ENCODE assay signal across 23 mouse cellular contexts in genomic region chr9:7979153-7979916, GRCm38 (mm10). TPM values are rescaled to one million over a fixed set of nuclear protein-coding genes. Genes with fewer than 3 reads are reported as not detected.
DNase-seq lines count a peak whose midpoint lies in the region; ATAC-seq and TF ChIP-seq lines count a peak whose summit lies in the region.
"Had no signal": no experiment of that assay in that cellular context is flagged by ENCODE, and none has a peak within 500 bp of the region (broad histone marks: within the 10 kb centered on the region; RNA-seq: fewer than 3 reads in every experiment).

No protein-coding gene starts in this region.

- H3K27me3 ChIP-seq in liver, adult 2 months (ENCODE audit: control insufficient read depth, insufficient read depth, low read length) = no peaks in the 10 kb centered on the region
- H3K27me3 ChIP-seq in liver, postnatal 0 days (ENCODE audit: insufficient read depth, low read length) = no peaks in the 10 kb centered on the region
- H3K27me3 ChIP-seq in heart, embryonic 13.5 days (replicated peaks) = no peaks in the 10 kb centered on the region
- H3K27me3 ChIP-seq in forebrain, postnatal 0 days (ENCODE audit: insufficient read depth, low read length) = no peaks in the 10 kb centered on the region
- H3K27me3 ChIP-seq in midbrain, postnatal 0 days (ENCODE audit: insufficient read depth, low read length) = no peaks in the 10 kb centered on the region
- H3K27me3 ChIP-seq: forebrain, embryonic 13.5 days; liver, embryonic 12.5 days; lung, embryonic 15.5 days; midbrain, embryonic 13.5 days had no signal

- H3K4me3 ChIP-seq in liver, adult 2 months (ENCODE audit: insufficient read depth, low read depth, low read length) = no peak overlapping the region
- no peak overlapping the region for H3K4me3 ChIP-seq in liver, postnatal 0 days (ENCODE audit: low read depth, low read length)
- peak overlapping the region; percentile 24 for H3K4me3 ChIP-seq in heart, embryonic 13.5 days
- no peak overlapping the region for H3K4me3 ChIP-seq in forebrain, postnatal 0 days (ENCODE audit: low read depth, low read length)
- no peak overlapping the region for H3K4me3 ChIP-seq in midbrain, postnatal 0 days (ENCODE audit: low read depth, low read length)
- H3K4me3 ChIP-seq: forebrain, embryonic 13.5 days; hindbrain, embryonic 10.5 days; limb, embryonic 10.5 days; liver, embryonic 12.5 days; lung, embryonic 15.5 days; midbrain, embryonic 13.5 days; myocyte had no signal

- no peaks in the 10 kb centered on the region for H3K9me3 ChIP-seq in liver, postnatal 0 days (ENCODE audit: low read length)
- H3K9me3 ChIP-seq in heart, embryonic 13.5 days = no peaks in the 10 kb centered on the region
- H3K9me3 ChIP-seq in forebrain, postnatal 0 days (ENCODE audit: low read length) = no peaks in the 10 kb centered on the region
- no peaks in the 10 kb centered on the region for H3K9me3 ChIP-seq in midbrain, postnatal 0 days (ENCODE audit: low read length)
- H3K9me3 ChIP-seq: forebrain, embryonic 13.5 days; hindbrain, embryonic 10.5 days; limb, embryonic 10.5 days; liver, embryonic 12.5 days; lung, embryonic 15.5 days; midbrain, embryonic 13.5 days had no signal

- ATAC-seq in liver, postnatal 0 days = no peak
- ATAC-seq in heart, embryonic 13.5 days (ENCODE audit: extremely low read depth, insufficient number of reproducible peaks, low FRiP score, low TSS enrichment) = no peak
- ATAC-seq in forebrain, postnatal 0 days = no peak
- ATAC-seq in midbrain, postnatal 0 days (ENCODE audit: low FRiP score) = no peak
- ATAC-seq: activated CD4-positive, CD25-positive, alpha-beta regulatory T cell, adult 4 months; forebrain, embryonic 13.5 days; liver, embryonic 12.5 days; midbrain, embryonic 13.5 days had no signal

- TF ChIP-seq POLR2A in liver, adult 2 months (IDR thresholded peaks at IDR 0.05; ENCODE audit: extremely low read depth, insufficient read depth, low read length) = no peak

- TF ChIP-seq CTCF in liver, adult 2 months (IDR thresholded peaks at IDR 0.05; ENCODE audit: low read depth, low read length) = no peak
- TF ChIP-seq CTCF in liver, postnatal 0 days (IDR thresholded peaks at IDR 0.05; ENCODE audit: low read depth) = no peak
- TF ChIP-seq CTCF in forebrain, postnatal 0 days (IDR thresholded peaks at IDR 0.05; ENCODE audit: low read depth) = no peak
- no peak for TF ChIP-seq CTCF in midbrain, postnatal 0 days (IDR thresholded peaks at IDR 0.05)

- TF ChIP-seq EP300 in liver, postnatal 0 days (IDR thresholded peaks at IDR 0.05; ENCODE audit: low read depth) = no peak

- H3K9ac ChIP-seq in liver, adult 2 months (ENCODE audit: low read depth, low read length) = no peak overlapping the region
- no peak overlapping the region for H3K9ac ChIP-seq in liver, postnatal 0 days (replicated peaks)
- H3K9ac ChIP-seq in heart, embryonic 13.5 days = peak overlapping the region; percentile 52
- H3K9ac ChIP-seq in forebrain, postnatal 0 days = no peak overlapping the region
- no peak overlapping the region for H3K9ac ChIP-seq in midbrain, postnatal 0 days (replicated peaks; ENCODE audit: low read length, poor library complexity, severe bottlenecking)
- H3K9ac ChIP-seq: forebrain, embryonic 13.5 days; liver, embryonic 12.5 days; lung, embryonic 15.5 days; midbrain, embryonic 13.5 days had no signal

- H3K36me3 ChIP-seq in liver, adult 2 months (ENCODE audit: control insufficient read depth, insufficient read depth, low read length) = peaks cover 3% of the 10 kb centered on the region; the same call in 1 of the 2 replicates
- no peaks in the 10 kb centered on the region for H3K36me3 ChIP-seq in liver, postnatal 0 days (replicated peaks; ENCODE audit: insufficient read depth, low read length)
- peaks cover 49% of the 10 kb centered on the region for H3K36me3 ChIP-seq in heart, embryonic 13.5 days
- H3K36me3 ChIP-seq in forebrain, postnatal 0 days (ENCODE audit: insufficient read depth) = no peaks in the 10 kb centered on the region
- no peaks in the 10 kb centered on the region for H3K36me3 ChIP-seq in midbrain, postnatal 0 days (ENCODE audit: insufficient read depth, low read length)
- H3K36me3 ChIP-seq: liver, embryonic 12.5 days; midbrain, embryonic 13.5 days had no signal

- intact Hi-C loops in heart, postnatal 14 days (cut with DNase I) = no loop called here

- peak; percentile 27 to 57 for DNase-seq in heart, adult 18-20 months
- no peak for DNase-seq in heart, postnatal 14 days
- DNase-seq in liver, adult 2 months (ENCODE audit: extremely low read depth, low read depth, low spot score) = no peak
- no peak for DNase-seq in liver, postnatal 0 days
- no peak for DNase-seq in forebrain, postnatal 0 days
- DNase-seq in midbrain, postnatal 0 days (ENCODE audit: low spot score) = no peak
- DNase-seq: adrenal gland, postnatal 36 days; B cell, adult 2 months; cerebellum, adult 8-10 months; gastrocnemius, postnatal 10 days; kidney, adult 18-20 months; kidney, postnatal 4 days; thymus, postnatal 36 days had no signal

- H3K4me2 ChIP-seq in liver, postnatal 0 days (ENCODE audit: low read depth, low read length) = no peak overlapping the region
- H3K4me2 ChIP-seq in heart, embryonic 13.5 days = peak overlapping the region; percentile 57
- H3K4me2 ChIP-seq in forebrain, postnatal 0 days (ENCODE audit: low read depth) = no peak overlapping the region
- no peak overlapping the region for H3K4me2 ChIP-seq in midbrain, postnatal 0 days (ENCODE audit: low read depth, low read length, poor library complexity, severe bottlenecking)
- H3K4me2 ChIP-seq: forebrain, embryonic 13.5 days; liver, embryonic 12.5 days; lung, embryonic 15.5 days; midbrain, embryonic 13.5 days had no signal

- peak overlapping the region; percentile 35; the same call in 1 of the 2 replicates for H3K27ac ChIP-seq in liver, adult 2 months (replicated peaks; ENCODE audit: insufficient read depth, low read depth, low read length)
- no peak overlapping the region for H3K27ac ChIP-seq in liver, postnatal 0 days (ENCODE audit: low read depth)
- peak overlapping the region; percentile 93 for H3K27ac ChIP-seq in heart, embryonic 13.5 days (replicated peaks)
- no peak overlapping the region for H3K27ac ChIP-seq in forebrain, postnatal 0 days (ENCODE audit: low read depth, low read length)
- no peak overlapping the region for H3K27ac ChIP-seq in midbrain, postnatal 0 days (ENCODE audit: low read depth, low read length)
- H3K27ac ChIP-seq: forebrain, embryonic 13.5 days; hindbrain, embryonic 10.5 days; limb, embryonic 10.5 days; liver, embryonic 12.5 days; lung, embryonic 15.5 days; midbrain, embryonic 13.5 days had no signal

- H3K4me1 ChIP-seq in liver, adult 2 months (ENCODE audit: control insufficient read depth, insufficient read depth, low read length) = peaks cover 24% of the 10 kb centered on the region
- peaks cover 3% of the 10 kb centered on the region for H3K4me1 ChIP-seq in liver, postnatal 0 days (ENCODE audit: insufficient read depth)
- H3K4me1 ChIP-seq in heart, embryonic 13.5 days = peaks cover 90% of the 10 kb centered on the region
- H3K4me1 ChIP-seq in forebrain, postnatal 0 days (ENCODE audit: insufficient read depth) = no peaks in the 10 kb centered on the region
- H3K4me1 ChIP-seq in midbrain, postnatal 0 days (ENCODE audit: insufficient read depth, low read length) = no peaks in the 10 kb centered on the region
- H3K4me1 ChIP-seq: forebrain, embryonic 13.5 days; liver, embryonic 12.5 days; midbrain, embryonic 13.5 days had no signal

- WGBS in liver, adult 2 months = 72% methylated on average over 11 of the region's 11 CpGs
- 65% methylated on average over 11 of the region's 11 CpGs for WGBS in liver, postnatal 0 days (ENCODE audit: insufficient replicate concordance)
- 44% methylated on average over 11 of the region's 11 CpGs for WGBS in heart, embryonic 13.5 days
- 89% methylated on average over 11 of the region's 11 CpGs for WGBS in forebrain, postnatal 0 days
- 90% methylated on average over 11 of the region's 11 CpGs for WGBS in midbrain, postnatal 0 days

- H3K79me2 ChIP-seq in liver, adult 2 months (ENCODE audit: control insufficient read depth, insufficient read depth, low read length) = peaks cover 26% of the 10 kb centered on the region

RNA-seq across cellular contexts. Expression of gene Yap1, which starts 25.1 kb away (rescaled TPM):
- total RNA-seq in heart, adult 18-20 months (2021) = 10 to 100 TPM; 71.1 to 78.1 TPM
- total RNA-seq in heart, postnatal 14 days (2021) = 10 to 100 TPM; 60.9 to 63.1 TPM
- total RNA-seq in liver, adult 2 months (2014; rRNA removed) = 21.6 and 27.3 TPM in 2 replicates
- 27.9 and 32.0 TPM in 2 replicates for polyA plus RNA-seq in liver, adult 2 months (2012; rRNA removed)
- polyA plus RNA-seq in liver, postnatal 0 days (2015; fragmentation: Nextera tagmentation; extraction: Ambion mirVana) = 4.3 and 4.8 TPM in 2 replicates
- polyA plus RNA-seq in heart, embryonic 13.5 days (2015; fragmentation: Nextera tagmentation; extraction: Ambion mirVana) = 24.2 and 24.5 TPM in 2 replicates
- total RNA-seq in forebrain, postnatal 0 days (2014; rRNA removed) = 10.7 and 14.5 TPM in 2 replicates
- 4.0 and 4.7 TPM in 2 replicates for polyA plus RNA-seq in forebrain, postnatal 0 days (2015; fragmentation: Nextera tagmentation; extraction: Ambion mirVana)
- 12.5 and 15.8 TPM in 2 replicates for total RNA-seq in midbrain, postnatal 0 days (2014; rRNA removed)
- polyA plus RNA-seq in midbrain, postnatal 0 days (2015; fragmentation: Nextera tagmentation; extraction: Ambion mirVana) = 3.1 and 4.1 TPM in 2 replicates
- total RNA-seq: megakaryocyte progenitor cell, adult 5-6 weeks had no signal
- polyA plus RNA-seq: activated CD4-positive, CD25-positive, alpha-beta regulatory T cell, adult 4 months had no signal

Comparison
In these comparisons a context has a peak if more than half of its experiments do, and no peak if none do; other contexts are left out.
1. DNase-seq: peak in heart, adult 18-20 months (2 of 2); none in heart, postnatal 14 days (0 of 2), liver, adult 2 months (single experiment), liver, postnatal 0 days (single experiment), forebrain, postnatal 0 days (single experiment) and midbrain, postnatal 0 days (single experiment).
2. H3K27ac ChIP-seq: peak in liver, adult 2 months (single experiment) and heart, embryonic 13.5 days (single experiment); none in liver, postnatal 0 days (single experiment), forebrain, postnatal 0 days (single experiment) and midbrain, postnatal 0 days (single experiment).